Mouse (Mus musculus): ENCODE measurements around the gene Ngef. TPM values are rescaled to one million over a fixed set of nuclear protein-coding genes. Genes with fewer than 3 reads are reported as not detected.

The Ngef gene
- polyA plus RNA-seq, 1 experiment from 2014 or later: 0.15 TPM

DNA sequence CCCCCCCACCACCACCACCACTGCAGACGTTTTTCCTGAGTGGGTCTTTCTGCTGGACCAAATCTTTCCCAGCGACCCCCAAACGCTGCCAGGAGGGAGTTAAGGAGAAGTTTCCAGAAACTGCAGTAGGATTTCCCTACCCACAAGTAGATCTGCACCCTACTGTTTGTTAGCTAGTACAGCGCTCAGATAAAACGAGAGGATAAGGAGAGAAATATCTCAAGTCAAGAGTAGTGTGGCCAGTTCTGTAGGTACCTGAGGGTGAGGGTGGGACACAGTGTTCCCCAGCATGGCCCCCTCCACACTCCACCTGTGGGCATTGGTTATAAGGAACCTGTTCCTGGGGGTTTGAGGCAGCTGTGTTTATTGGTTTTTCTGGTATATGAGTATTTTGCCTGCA, 62.8 kb downstream of the Ngef start:
- no peak overlapping the region for H3K27ac ChIP-seq (ENCODE audit: poor library complexity, severe bottlenecking)
- WGBS: 28% methylated on average over 5 of the region's 5 CpGs
- H3K4me2 ChIP-seq: peak overlapping the region; percentile 99
- H3K4me1 ChIP-seq (replicated peaks): peaks cover 11% of the 10 kb centered on the region
- peaks cover 8% of the 10 kb centered on the region; the same call in 1 of the 2 replicates for H3K9me3 ChIP-seq (replicated peaks)
- no peaks in the 10 kb centered on the region for H3K36me3 ChIP-seq
- no peak overlapping the region for H3K9ac ChIP-seq
- H3K4me3 ChIP-seq: peak overlapping the region; percentile 73; the same call in 1 of the 2 replicates
- peaks cover 58% of the 10 kb centered on the region for H3K27me3 ChIP-seq (replicated peaks)
- ATAC-seq (ENCODE audit: insufficient number of reproducible peaks, low FRiP score): no peak

DNA sequence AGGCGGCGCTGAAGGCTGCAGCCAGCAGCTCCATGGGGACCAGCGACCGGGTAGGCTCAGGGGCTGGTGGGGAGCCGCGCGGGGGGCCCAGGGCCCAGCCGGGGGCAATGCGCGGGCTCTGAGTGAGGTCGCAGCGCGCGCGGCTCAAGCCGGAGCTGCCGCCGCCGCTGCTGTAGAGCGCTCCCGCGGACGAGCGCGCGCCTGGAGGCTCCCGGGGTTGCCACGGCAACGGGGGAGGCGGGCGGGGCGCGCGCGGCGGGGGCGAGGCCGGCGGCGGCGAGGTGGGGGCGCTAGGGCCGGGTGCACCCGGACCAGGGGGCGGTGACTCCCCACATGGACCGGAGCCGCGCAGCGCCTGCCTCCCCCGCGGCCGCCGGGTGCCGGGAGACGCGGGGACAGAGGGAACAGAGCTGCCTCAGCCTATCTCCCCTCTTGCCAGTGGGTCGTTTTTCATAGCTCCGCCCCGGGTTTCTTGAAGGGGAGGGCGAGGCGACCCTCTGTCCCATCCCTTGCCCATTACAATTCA, 63.4 kb downstream of the Ngef start:
- WGBS: under 1% methylated on average over 60 of the region's 61 CpGs
- ATAC-seq (ENCODE audit: insufficient number of reproducible peaks, low FRiP score): peak; percentile 72
- Histone ChIP-seq H3K4me3 (peak overlapping the region; percentile 73), H3K27ac (ENCODE audit: poor library complexity, severe bottlenecking) (no peak overlapping the region), H3K36me3 (no peaks in the 10 kb centered on the region), H3K4me1 (replicated peaks) (peaks cover 11% of the 10 kb centered on the region), H3K27me3 (replicated peaks) (peaks cover 63% of the 10 kb centered on the region), H3K9me3 (replicated peaks) (0 out of 2 replicates have a peak, but pooled peaks cover 5% of the 10 kb centered on the region), H3K9ac (peak overlapping the region; percentile 69), H3K4me2 (peak overlapping the region; percentile 99)

DNA sequence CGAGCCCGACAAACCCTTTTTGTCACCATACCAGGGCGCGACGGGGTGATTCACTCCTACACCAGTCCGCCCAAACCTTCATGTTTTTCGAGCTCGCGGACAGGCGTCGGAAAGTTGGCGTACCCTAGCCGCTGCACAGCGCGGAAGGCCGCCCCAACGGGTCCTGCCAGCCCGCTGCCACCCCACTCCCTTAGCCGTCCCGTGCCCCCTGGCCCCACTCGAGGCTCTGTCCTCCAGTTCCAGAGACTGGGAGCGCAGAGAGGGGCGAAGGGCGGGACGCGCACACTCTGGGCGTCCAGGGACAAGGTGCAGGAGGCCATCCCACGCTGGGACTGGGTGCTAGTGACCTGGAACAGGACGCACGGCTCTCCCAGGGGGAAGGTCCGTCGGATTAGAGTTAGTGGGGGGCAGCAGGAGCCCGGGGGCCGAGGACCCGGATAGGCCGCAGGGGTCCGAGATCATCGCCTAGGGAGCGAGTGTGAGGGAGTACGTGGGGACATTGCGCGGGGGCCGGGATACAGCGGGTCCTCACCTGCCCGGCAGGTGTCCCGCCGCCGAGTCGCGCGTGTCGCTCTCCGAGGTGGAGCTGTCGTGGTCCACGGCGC, 64.0 kb downstream of the Ngef start, which contains the start of gene Neu2:
Gene Neu2, plus strand, starts transcription at position 329 of the 605 bp plus-strand sequence.
- peaks cover 68% of the 10 kb centered on the region for H3K27me3 ChIP-seq (replicated peaks)
- peak within 1 kb of the TSS; percentile 69 for H3K9ac ChIP-seq
- 1% methylated on average over 56 of the region's 56 CpGs for WGBS
- H3K36me3 ChIP-seq: no peaks in the 10 kb centered on the region
- no peak within 1 kb of the TSS for H3K27ac ChIP-seq (ENCODE audit: poor library complexity, severe bottlenecking)
- peak within 1 kb of the TSS; percentile 73 for H3K4me3 ChIP-seq
- H3K4me2 ChIP-seq: peak within 1 kb of the TSS; percentile 99
- H3K9me3 ChIP-seq (replicated peaks): 0 out of 2 replicates have a peak, but pooled peaks cover 5% of the 10 kb centered on the region
- peaks cover 11% of the 10 kb centered on the region for H3K4me1 ChIP-seq (replicated peaks)
- peak; percentile 24; the same call in 1 of the 2 replicates for ATAC-seq (ENCODE audit: insufficient number of reproducible peaks, low FRiP score)

DNA sequence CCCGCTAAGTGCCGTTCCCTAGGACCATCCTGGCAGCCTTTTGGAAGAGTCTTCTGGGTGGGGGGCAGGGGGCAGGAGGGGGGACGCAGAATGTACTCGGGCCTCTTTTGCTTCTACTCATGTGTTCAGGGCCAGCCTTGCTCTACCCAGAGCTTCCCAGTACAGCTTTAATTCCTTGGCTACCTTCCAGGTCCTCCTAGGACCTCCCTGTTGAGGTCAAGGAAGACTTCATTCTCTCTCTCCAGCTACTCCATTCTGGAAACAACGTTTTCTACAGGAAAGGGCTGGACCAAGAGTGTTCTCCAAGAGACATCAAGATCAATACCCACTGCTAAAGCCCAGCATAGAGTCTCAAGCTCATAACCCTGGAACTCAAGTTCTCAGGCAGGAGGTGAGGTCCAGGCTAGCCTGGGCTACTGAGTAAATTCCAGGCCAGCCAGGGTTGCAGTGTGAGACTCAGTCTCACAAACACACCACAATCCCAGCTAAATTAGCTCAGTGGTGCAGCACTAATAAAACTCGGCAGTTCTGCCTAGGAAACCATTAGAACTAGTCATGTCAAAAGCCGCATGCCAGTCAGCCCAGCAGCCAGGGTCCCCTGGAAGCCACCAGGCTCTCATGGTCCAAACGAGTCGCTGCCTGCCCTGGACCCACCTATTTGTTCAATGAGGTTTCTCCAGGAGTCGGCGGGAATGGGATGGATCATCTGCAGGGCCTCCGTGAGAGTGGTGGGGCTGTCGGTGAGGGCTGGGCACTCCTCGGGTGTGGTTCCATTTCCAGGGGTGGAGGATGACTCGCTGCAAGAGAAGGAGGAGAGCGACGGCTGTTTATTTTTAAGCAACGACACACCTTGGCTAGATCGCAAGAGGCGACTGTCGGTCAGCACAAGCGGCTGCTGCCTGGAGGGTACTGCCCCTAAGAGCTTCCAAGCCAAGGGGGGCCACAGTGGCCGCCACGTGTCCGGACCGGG, 64.8 kb downstream of the Ngef start:
- Histone ChIP-seq H3K4me1 (replicated peaks) (peaks cover 11% of the 10 kb centered on the region), H3K9me3 (replicated peaks) (0 out of 2 replicates have a peak, but pooled peaks cover 5% of the 10 kb centered on the region), H3K36me3 (no peaks in the 10 kb centered on the region), H3K9ac (peak overlapping the region; percentile 69; the same call in 1 of the 2 replicates), H3K27me3 (replicated peaks) (peaks cover 76% of the 10 kb centered on the region), H3K27ac (ENCODE audit: poor library complexity, severe bottlenecking) (no peak overlapping the region), H3K4me2 (peak overlapping the region; percentile 99), H3K4me3 (peak overlapping the region; percentile 73)
- WGBS: 16% methylated on average over 26 of the region's 26 CpGs
- no peak for ATAC-seq (ENCODE audit: insufficient number of reproducible peaks, low FRiP score)

DNA sequence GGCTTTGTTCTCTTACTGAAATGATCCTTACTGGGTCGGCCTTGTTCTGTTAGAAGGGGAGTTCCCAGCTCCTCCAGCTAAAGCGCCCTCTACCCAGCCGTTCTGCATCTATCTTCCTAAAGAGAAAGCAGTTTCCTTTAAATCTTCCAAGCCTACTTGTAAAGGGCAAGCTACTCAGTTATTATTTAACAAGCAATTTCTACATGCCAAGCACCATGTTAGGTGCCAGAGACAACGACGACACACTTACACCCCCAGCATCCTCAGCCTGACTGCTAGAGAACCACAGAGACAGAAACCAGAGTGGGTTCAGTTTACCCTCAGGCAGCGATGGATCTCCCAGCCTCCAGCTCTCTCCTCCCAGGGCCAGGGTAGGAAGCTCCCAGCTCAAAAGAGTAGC, 65.8 kb downstream of the Ngef start:
- H3K27me3 ChIP-seq (replicated peaks): peaks cover 81% of the 10 kb centered on the region
- no peak for ATAC-seq (ENCODE audit: insufficient number of reproducible peaks, low FRiP score)
- H3K27ac ChIP-seq (ENCODE audit: poor library complexity, severe bottlenecking): no peak overlapping the region
- 0 out of 2 replicates have a peak, but pooled peaks cover 1% of the 10 kb centered on the region for H3K9me3 ChIP-seq (replicated peaks)
- H3K9ac ChIP-seq: no peak overlapping the region
- H3K4me2 ChIP-seq: no peak overlapping the region
- no peaks in the 10 kb centered on the region for H3K36me3 ChIP-seq
- 62% methylated on average over 6 of the region's 6 CpGs for WGBS
- H3K4me1 ChIP-seq (replicated peaks): peaks cover 11% of the 10 kb centered on the region
- no peak overlapping the region for H3K4me3 ChIP-seq

DNA sequence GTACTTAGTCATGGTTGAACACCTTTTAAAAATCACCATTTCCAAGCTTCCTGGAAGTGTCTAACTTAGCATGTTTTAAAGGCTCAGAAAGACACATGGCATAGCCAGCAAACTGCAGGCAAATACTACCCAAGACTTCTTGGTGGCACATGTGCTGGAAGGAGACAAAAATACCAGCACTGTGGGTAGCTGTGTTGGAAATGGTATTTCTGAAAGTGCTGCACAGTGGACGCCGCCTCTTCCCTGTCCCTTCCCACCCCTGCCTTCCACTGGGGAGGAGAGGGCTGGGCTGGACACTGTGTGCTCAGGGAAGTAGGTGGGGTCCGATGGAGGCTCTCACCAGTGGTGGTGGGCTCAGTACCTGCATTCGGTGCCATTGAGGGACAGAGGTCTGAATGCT, 68.1 kb downstream of the Ngef start:
- Histone ChIP-seq H3K27ac (ENCODE audit: poor library complexity, severe bottlenecking) (no peak overlapping the region), H3K4me1 (replicated peaks) (peaks cover 11% of the 10 kb centered on the region), H3K9ac (no peak overlapping the region), H3K27me3 (replicated peaks) (peaks cover 63% of the 10 kb centered on the region), H3K36me3 (no peaks in the 10 kb centered on the region), H3K9me3 (replicated peaks) (no peaks in the 10 kb centered on the region), H3K4me3 (no peak overlapping the region), H3K4me2 (no peak overlapping the region)
- 81% methylated on average over 4 of the region's 4 CpGs for WGBS
- ATAC-seq (ENCODE audit: insufficient number of reproducible peaks, low FRiP score): no peak

DNA sequence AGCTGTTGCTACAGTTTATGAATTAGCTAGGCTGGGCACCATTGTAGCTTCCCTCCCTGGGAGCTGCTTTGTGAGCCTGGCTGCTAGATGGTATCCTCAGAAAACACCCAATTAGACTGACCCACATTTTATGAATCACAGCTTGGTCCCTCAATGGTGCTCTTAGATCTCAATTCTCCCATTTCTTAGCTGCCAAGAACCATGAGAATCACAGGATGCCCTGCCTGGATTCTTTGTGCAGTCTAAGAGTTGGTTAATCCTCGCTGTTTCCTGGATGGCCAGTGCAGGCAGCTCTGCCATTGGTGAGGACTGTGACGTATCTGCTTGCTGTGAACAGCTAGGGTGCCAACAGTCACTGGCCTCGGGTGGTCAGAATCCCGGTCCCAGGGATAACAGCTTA, 80.1 kb downstream of the Ngef start:
- 61% methylated on average over 4 of the region's 4 CpGs for WGBS

DNA sequence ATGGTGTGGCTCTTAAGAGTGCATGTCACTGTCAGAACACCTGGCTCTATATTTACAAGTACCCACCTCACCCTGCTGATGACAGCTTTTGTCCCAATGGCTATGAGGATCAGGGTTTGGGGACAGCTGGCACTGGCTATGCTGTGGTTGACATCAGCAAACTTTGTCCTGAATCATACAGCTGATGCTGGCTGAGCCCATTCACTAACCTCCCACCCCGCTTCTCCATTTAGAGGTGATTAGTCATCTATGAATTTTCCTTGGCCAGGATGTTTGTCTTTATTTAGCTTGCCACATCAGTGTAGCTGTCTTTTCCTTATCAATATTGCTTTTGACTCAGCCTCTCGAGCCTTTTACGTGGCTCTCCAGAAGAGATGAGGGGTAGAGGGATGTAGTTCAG, 81.4 kb downstream of the Ngef start:
- Histone ChIP-seq H3K27me3 (replicated peaks) (no peaks in the 10 kb centered on the region), H3K4me1 (replicated peaks) (no peaks in the 10 kb centered on the region), H3K9me3 (replicated peaks) (0 out of 2 replicates have a peak, but pooled peaks cover 5% of the 10 kb centered on the region), H3K27ac (ENCODE audit: poor library complexity, severe bottlenecking) (no peak overlapping the region), H3K4me3 (no peak overlapping the region), H3K4me2 (no peak overlapping the region), H3K9ac (no peak overlapping the region), H3K36me3 (no peaks in the 10 kb centered on the region)
- WGBS: 43% methylated on average over 3 of the region's 3 CpGs
- ATAC-seq (ENCODE audit: insufficient number of reproducible peaks, low FRiP score): no peak

More for the DNA sequence above, 80.1 kb downstream of the Ngef start:
- ATAC-seq (ENCODE audit: insufficient number of reproducible peaks, low FRiP score): no peak
- H3K36me3 ChIP-seq: no peaks in the 10 kb centered on the region
- no peak overlapping the region for H3K9ac ChIP-seq
- H3K27ac ChIP-seq (ENCODE audit: poor library complexity, severe bottlenecking): no peak overlapping the region
- 0 out of 2 replicates have a peak, but pooled peaks cover 1% of the 10 kb centered on the region for H3K27me3 ChIP-seq (replicated peaks)
- no peaks in the 10 kb centered on the region for H3K4me1 ChIP-seq (replicated peaks)
- H3K4me3 ChIP-seq: no peak overlapping the region
- H3K4me2 ChIP-seq: no peak overlapping the region
- H3K9me3 ChIP-seq (replicated peaks): 0 out of 2 replicates have a peak, but pooled peaks cover 5% of the 10 kb centered on the region

DNA sequence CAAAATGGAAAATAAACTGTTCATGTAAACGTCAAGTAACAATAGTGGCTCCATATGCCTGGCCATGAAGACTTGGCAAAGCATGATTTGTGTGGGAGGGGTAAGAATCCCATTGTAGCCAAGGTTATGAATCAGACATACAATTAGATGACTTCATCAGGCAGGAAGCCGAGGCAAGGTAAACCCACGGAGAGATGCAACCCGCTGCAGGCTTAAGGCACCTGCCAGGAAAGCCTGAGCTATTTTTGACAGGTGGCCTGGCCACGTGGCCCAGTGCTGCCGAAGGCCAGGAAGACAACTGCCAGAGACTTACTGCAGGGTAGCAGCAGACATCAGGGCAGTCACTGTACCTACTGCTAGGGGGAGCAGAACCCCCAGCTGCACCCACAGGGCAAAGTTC, 87.3 kb downstream of the Ngef start:
- Histone ChIP-seq H3K4me2 (no peak overlapping the region), H3K27ac (ENCODE audit: poor library complexity, severe bottlenecking) (no peak overlapping the region), H3K27me3 (replicated peaks) (no peaks in the 10 kb centered on the region), H3K4me1 (replicated peaks) (no peaks in the 10 kb centered on the region), H3K9me3 (replicated peaks) (no peaks in the 10 kb centered on the region), H3K4me3 (no peak overlapping the region), H3K36me3 (no peaks in the 10 kb centered on the region), H3K9ac (no peak overlapping the region)
- WGBS: 48% methylated on average over 6 of the region's 6 CpGs
- ATAC-seq (ENCODE audit: insufficient number of reproducible peaks, low FRiP score): no peak

DNA sequence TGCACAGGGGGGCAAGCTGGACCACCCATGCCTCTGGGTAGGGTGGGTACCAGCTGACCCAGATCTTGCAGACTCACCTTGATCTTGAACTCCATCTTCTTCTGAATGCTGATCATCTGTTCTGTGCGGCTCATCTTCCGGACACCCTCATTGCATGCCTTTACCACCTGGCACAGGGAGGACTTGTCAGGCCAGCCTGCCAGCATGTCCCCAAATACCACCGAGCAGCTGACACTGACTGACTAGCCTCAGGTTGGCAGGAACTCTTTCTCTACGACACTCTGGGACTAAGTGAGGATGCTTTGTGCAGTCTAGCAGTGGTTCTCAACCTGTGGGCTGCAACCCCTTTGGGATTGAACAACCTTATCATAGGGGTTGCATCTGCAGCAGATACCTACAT, 91.1 kb downstream of the Ngef start:
- 81% methylated on average over 4 of the region's 4 CpGs for WGBS
- no peak overlapping the region for H3K9ac ChIP-seq
- H3K4me1 ChIP-seq (replicated peaks): no peaks in the 10 kb centered on the region
- no peaks in the 10 kb centered on the region for H3K36me3 ChIP-seq
- H3K4me2 ChIP-seq: no peak overlapping the region
- no peak for ATAC-seq (ENCODE audit: insufficient number of reproducible peaks, low FRiP score)
- no peak overlapping the region for H3K27ac ChIP-seq (ENCODE audit: poor library complexity, severe bottlenecking)
- H3K27me3 ChIP-seq (replicated peaks): peaks cover 16% of the 10 kb centered on the region
- no peak overlapping the region for H3K4me3 ChIP-seq
- no peaks in the 10 kb centered on the region for H3K9me3 ChIP-seq (replicated peaks)

Data from heart, embryonic 12.5 days (tissue).